Mouse (Mus musculus) olfactory bulb, adult 2 months (tissue): ENCODE data around the gene Creb5.

Experiments used
- CTCF ChIP-seq: fragments of 200-500 bp; IDR thresholded peaks from 2 replicates; pipeline ENCODE4 v1.5.1; 2012; ENCODE audit warnings: low read depth, mild to moderate bottlenecking, low read length, moderate library complexity; ENCODE audit not compliant: insufficient read depth
- POLR2A ChIP-seq: fragments of 200-500 bp; IDR thresholded peaks from 2 replicates; pipeline ENCODE4 v1.6.1; 2012; ENCODE audit warnings: mild to moderate bottlenecking, low read depth, low read length, moderate library complexity; ENCODE audit not compliant: insufficient read depth

GRCm38 (mm10) chr6:53569436-53569835 is 282.4 kb downstream of the Creb5 start:
- no peak for TF ChIP-seq CTCF
- TF ChIP-seq POLR2A = no peak
